Comparison of ENCODE assay signal across 8 mouse cellular contexts in the genomic region with DNA sequence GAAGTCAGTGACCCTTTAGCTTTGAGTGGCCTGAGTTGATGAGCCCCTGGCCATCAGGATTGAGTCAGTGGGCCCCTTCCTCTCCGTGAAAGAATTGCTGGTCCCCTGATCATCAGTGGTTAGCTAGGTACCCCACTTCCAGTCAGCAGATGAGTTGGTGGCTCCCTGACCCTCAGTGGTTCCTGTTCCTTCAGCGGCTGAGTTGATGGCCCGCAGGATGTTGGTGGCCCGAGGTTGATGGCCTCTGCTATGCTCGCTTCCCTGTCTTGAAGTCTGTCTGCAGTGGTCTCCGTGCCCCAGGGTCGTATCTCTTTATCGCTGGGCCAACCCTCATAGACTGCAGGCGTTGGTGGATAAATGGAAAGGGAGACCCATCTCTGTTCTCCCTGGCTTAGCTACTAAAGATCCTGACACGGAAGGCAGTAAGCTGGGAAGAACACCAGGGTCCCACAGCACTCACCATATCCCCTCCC. TPM values are rescaled to one million over a fixed set of nuclear protein-coding genes. Genes with fewer than 3 reads are reported as not detected.
DNase-seq lines count a peak whose midpoint lies in the region; ATAC-seq and TF ChIP-seq lines count a peak whose summit lies in the region.

No protein-coding gene starts in this region.

- peak; percentile 5 for ATAC-seq in Patski
- no peak; the same call in 1 of the 2 replicates for ATAC-seq in forebrain, embryonic 14.5 days
- peak; percentile 57 for ATAC-seq in liver, embryonic 15.5 days (ENCODE audit: insufficient read depth)

- no peaks in the 10 kb centered on the region for H3K9me3 ChIP-seq in forebrain, embryonic 14.5 days (replicated peaks; ENCODE audit: control insufficient read depth, low read length)
- no peaks in the 10 kb centered on the region for H3K9me3 ChIP-seq in liver, embryonic 15.5 days (replicated peaks)

- H3K4me1 ChIP-seq in forebrain, embryonic 14.5 days (ENCODE audit: control insufficient read depth, insufficient read depth, low read length): no peaks in the 10 kb centered on the region
- peaks cover 19% of the 10 kb centered on the region for H3K4me1 ChIP-seq in liver, embryonic 15.5 days (replicated peaks)

- 2% methylated on average over 10 of the region's 10 CpGs for WGBS in forebrain, embryonic 14.5 days
- WGBS in liver, embryonic 15.5 days (ENCODE audit: insufficient replicate concordance): 1% methylated on average over 10 of the region's 10 CpGs

- H3K27ac ChIP-seq in forebrain, embryonic 14.5 days (ENCODE audit: low read depth, low read length): no peak overlapping the region
- no peak overlapping the region for H3K27ac ChIP-seq in liver, embryonic 15.5 days (replicated peaks)

- no peak for TF ChIP-seq CTCF in Patski (IDR thresholded peaks at IDR 0.05)

- peak; percentile 14 for DNase-seq in kidney, adult 9 months
- no peak for DNase-seq in kidney, postnatal 36 days
- no peak for DNase-seq in Patski (ENCODE audit: low read depth, low spot score)
- no peak for DNase-seq in forebrain, embryonic 14.5 days (ENCODE audit: low spot score)
- DNase-seq in urinary bladder, postnatal 10 days (ENCODE audit: low spot score): no peak
- no peak for DNase-seq in urinary bladder, postnatal 25 days (ENCODE audit: low spot score)
- DNase-seq in ovary, postnatal 36 days (ENCODE audit: low spot score): no peak

- no peaks in the 10 kb centered on the region for H3K27me3 ChIP-seq in Patski
- H3K27me3 ChIP-seq in forebrain, embryonic 14.5 days (replicated peaks; ENCODE audit: control insufficient read depth, insufficient read depth, low read length): no peaks in the 10 kb centered on the region
- H3K27me3 ChIP-seq in liver, embryonic 15.5 days: no peaks in the 10 kb centered on the region

- H3K4me3 ChIP-seq in forebrain, embryonic 14.5 days (ENCODE audit: low read depth, low read length): peak overlapping the region; percentile 73
- H3K4me3 ChIP-seq in liver, embryonic 15.5 days (replicated peaks): peak overlapping the region; percentile 80

- in situ Hi-C loops in Patski (cut with MboI; ENCODE audit: low pct_unique_long_range_greater_than_20kb): no loop called here

- POLR2A ChIA-PET in Patski (lab: Charles Lee): interaction anchor here (0.6 to 0.9 kb wide), 5 partner anchors 15 to 1670 kb away, joined by 3 read pairs; a partner anchor contains a TSS

- H3K4me2 ChIP-seq in forebrain, embryonic 14.5 days (ENCODE audit: low read length): peak overlapping the region; percentile 73
- H3K4me2 ChIP-seq in liver, embryonic 15.5 days: peak overlapping the region; percentile 90

- H3K36me3 ChIP-seq in forebrain, embryonic 14.5 days (ENCODE audit: control insufficient read depth, insufficient read depth, low read length): no peaks in the 10 kb centered on the region
- H3K36me3 ChIP-seq in liver, embryonic 15.5 days (replicated peaks): no peaks in the 10 kb centered on the region

- CTCF ChIA-PET in Patski (lab: Charles Lee): interaction anchor here (1.1 to 2.3 kb wide), 5 partner anchors 9 to 103 kb away, joined by 3 to 7 read pairs (median 5); no protein-coding TSS in a partner anchor

- peak overlapping the region; percentile 82 for H3K9ac ChIP-seq in forebrain, embryonic 14.5 days (ENCODE audit: low read length)
- H3K9ac ChIP-seq in liver, embryonic 15.5 days: peak overlapping the region; percentile 73

RNA-seq across cellular contexts. Expression of a gene that starts 0.4 kb away (rescaled TPM):
- polyA plus RNA-seq in Patski (2021): 18.8 TPM
- 5.9 and 6.8 TPM in 2 replicates for polyA plus RNA-seq in forebrain, embryonic 14.5 days (2014; fragmentation: Nextera tagmentation; extraction: Ambion mirVana)
- 2.6 and 3.2 TPM in 2 replicates for polyA plus RNA-seq in liver, embryonic 15.5 days (2015; fragmentation: Nextera tagmentation; extraction: Ambion mirVana)

RNA-seq across cellular contexts. Expression of a gene that starts 0.6 kb away (rescaled TPM):
- 27.9 TPM for polyA plus RNA-seq in Patski (2021)
- 1.6 and 2.0 TPM in 2 replicates for polyA plus RNA-seq in forebrain, embryonic 14.5 days (2014; fragmentation: Nextera tagmentation; extraction: Ambion mirVana)
- 0.84 and 1.7 TPM in 2 replicates for polyA plus RNA-seq in liver, embryonic 15.5 days (2015; fragmentation: Nextera tagmentation; extraction: Ambion mirVana)

RNA-seq across cellular contexts. Expression of a gene that starts 36.2 kb away (rescaled TPM):
- polyA plus RNA-seq in Patski (2021): 1.3 TPM
- 0.36 and 0.52 TPM in 2 replicates for polyA plus RNA-seq in forebrain, embryonic 14.5 days (2014; fragmentation: Nextera tagmentation; extraction: Ambion mirVana)
- 0.12 and 0.14 TPM in 2 replicates for polyA plus RNA-seq in liver, embryonic 15.5 days (2015; fragmentation: Nextera tagmentation; extraction: Ambion mirVana)
